Mouse (Mus musculus) megakaryocyte, embryonic 14.5 days (primary cell): ENCODE measurements around the gene Bglap3. TPM values are rescaled to one million over a fixed set of nuclear protein-coding genes. Genes with fewer than 3 reads are reported as not detected.
"Not testable (repeated sequence)": the region's sequence is repeated elsewhere in the genome, so short reads cannot be mapped to it uniquely, and the experiment has no call there.

Source experiments
- H3K27me3 ChIP-seq: replicated peaks from 2 replicates; pipeline ENCODE3; 2012; ENCODE audit warnings: inconsistent platforms
- H3K36me3 ChIP-seq: replicated peaks from 2 replicates; pipeline ENCODE3; 2012; ENCODE audit warnings: low read length, inconsistent platforms, mixed read lengths
- H3K4me1 ChIP-seq: 2 replicates; pipeline ENCODE4 v1.6.1; 2012; ENCODE audit warnings: inconsistent platforms
- H3K4me3 ChIP-seq: replicated peaks from 2 replicates; pipeline ENCODE3; 2012; ENCODE audit warnings: moderate library complexity, mild to moderate bottlenecking, inconsistent platforms
- H3K9me3 ChIP-seq: 2 replicates; pipeline ENCODE4 v1.6.1; 2012; ENCODE audit warnings: inconsistent platforms
- FLI1 ChIP-seq: IDR thresholded peaks from 2 replicates; pipeline ENCODE4 v1.6.1; 2012; ENCODE audit warnings: low read length, inconsistent platforms, mixed read lengths
- GATA1 ChIP-seq: IDR thresholded peaks from 3 replicates; pipeline ENCODE4 v1.6.1; 2012; ENCODE audit warnings: mixed read lengths, low read length, inconsistent platforms, borderline replicate concordance
- polyA plus RNA-seq: library from polyadenylated mRNA; stranded (reverse); fragments of >175 nt; gene quantifications from 2 replicates; pipeline ENCODE4 v1.2.3, GENCODE M21; 2012; ENCODE audit warnings: low replicate concordance; ENCODE audit not compliant: insufficient read depth

Gene Bglap3
- not detected in 2 replicates for polyA plus RNA-seq

DNA sequence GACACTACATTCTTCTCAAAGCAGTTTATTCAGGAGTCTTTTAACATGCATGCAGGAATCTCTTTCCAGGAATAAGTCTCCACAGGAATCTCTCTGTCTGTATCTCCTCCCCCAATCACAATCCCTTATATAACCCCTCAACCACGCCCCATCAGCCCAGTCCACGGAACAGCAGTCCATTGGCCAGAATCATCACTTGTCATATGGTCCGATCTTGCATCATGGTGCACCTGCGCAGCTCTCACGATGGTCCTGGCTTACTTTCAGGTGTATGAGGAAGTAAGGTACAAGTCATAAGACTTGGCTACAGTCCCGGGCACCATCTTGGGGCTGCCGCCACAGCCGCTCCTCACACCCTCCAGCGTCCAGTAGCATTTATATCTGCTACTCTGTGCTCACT lies at the start of gene Bglap3:
Gene Bglap3 (minus strand): TSS at position 101 of the 400 bp plus-strand sequence.
- H3K36me3 ChIP-seq, H3K4me3 ChIP-seq: not testable (repeated sequence)
- peaks cover 17% of the 10 kb centered on the region for H3K4me1 ChIP-seq
- H3K9me3 ChIP-seq = peaks cover 48% of the 10 kb centered on the region
- peaks cover 28% of the 10 kb centered on the region for H3K27me3 ChIP-seq

DNA sequence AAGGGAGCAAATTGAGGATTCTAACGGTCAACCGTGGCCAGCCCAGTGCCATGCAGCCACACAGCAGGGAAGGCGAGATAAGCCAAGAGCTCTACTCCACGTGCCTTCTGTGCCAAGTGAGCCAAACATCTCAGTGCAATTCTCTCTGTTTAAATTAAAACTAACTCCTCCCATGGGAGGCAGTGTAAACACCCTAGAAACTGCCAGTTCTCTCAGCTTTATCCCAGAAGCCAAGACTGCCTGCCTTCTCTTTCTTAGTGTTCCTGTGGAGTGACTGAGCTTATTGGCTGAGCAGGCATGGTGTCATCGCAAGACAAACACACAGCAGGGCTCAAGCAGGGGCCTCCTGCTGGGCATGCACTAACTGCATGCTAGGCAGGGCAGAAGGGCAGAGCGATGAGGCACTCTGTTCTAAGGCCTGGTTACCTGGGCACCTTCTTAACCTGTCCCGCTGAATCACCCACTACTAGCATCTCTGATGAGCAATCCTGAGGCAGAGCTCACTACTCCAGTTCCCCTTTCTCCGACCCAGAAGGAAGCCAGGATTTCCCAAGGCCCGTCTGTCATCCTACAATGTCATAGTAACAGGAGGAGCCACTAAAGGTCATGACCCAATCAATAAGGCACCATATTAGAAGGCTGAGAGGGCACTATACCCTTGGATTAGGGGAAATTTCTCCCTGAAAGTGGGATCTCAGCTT lies 49.6 kb upstream of the Bglap3 start:
- TF ChIP-seq GATA1 (no peak), FLI1 (no peak)
- H3K9me3 ChIP-seq = no peaks in the 10 kb centered on the region
- no peaks in the 10 kb centered on the region for H3K27me3 ChIP-seq
- H3K36me3 ChIP-seq = peaks cover 45% of the 10 kb centered on the region
- peak overlapping the region; percentile 86 for H3K4me3 ChIP-seq
- peaks cover 79% of the 10 kb centered on the region for H3K4me1 ChIP-seq

DNA sequence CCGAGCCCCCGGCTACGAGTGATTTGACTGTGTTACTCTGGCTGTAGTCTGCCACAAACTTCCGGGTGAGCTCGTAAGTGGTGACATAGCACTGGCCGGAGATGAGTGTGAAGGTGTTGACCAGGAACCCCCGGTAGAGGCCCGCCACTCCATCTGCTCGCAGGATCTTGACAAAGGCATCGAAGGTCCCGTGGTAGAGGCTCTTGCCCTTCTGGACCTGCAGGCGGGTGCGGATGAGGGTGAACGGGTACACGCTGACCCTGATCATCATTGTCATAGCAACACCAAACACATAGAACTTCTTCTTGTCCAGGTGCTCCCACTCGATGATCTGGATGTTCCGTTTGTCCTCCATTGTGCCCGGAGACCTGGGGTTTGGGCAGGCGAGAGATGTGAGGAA lies 48.2 kb upstream of the Bglap3 start:
- H3K9me3 ChIP-seq = no peaks in the 10 kb centered on the region
- peaks cover 59% of the 10 kb centered on the region for H3K36me3 ChIP-seq
- H3K4me3 ChIP-seq = peak overlapping the region; percentile 6
- no peak for TF ChIP-seq GATA1
- TF ChIP-seq FLI1 = no peak
- peaks cover 87% of the 10 kb centered on the region for H3K4me1 ChIP-seq
- H3K27me3 ChIP-seq = no peaks in the 10 kb centered on the region

DNA sequence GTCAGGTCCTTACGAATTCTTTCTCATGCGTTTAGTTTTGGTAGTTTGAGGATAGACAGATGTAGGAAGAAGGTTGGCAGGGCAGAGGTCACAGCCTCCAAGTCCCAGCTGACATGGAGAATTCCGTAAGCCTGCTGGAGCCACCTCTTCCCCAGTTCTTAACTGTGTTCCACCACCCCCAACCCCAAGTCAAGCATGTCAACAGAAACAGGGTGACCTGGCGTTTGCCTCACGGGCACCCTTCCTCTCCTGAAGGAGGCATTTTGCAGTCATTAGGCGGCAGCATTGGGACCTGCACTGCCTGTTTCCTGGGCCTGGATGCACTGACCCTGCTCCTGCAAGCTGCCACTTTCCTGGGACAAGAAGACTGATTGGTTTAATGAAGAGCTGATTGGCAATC lies 45.5 kb upstream of the Bglap3 start:
- TF ChIP-seq GATA1 = no peak
- no peak for TF ChIP-seq FLI1

DNA sequence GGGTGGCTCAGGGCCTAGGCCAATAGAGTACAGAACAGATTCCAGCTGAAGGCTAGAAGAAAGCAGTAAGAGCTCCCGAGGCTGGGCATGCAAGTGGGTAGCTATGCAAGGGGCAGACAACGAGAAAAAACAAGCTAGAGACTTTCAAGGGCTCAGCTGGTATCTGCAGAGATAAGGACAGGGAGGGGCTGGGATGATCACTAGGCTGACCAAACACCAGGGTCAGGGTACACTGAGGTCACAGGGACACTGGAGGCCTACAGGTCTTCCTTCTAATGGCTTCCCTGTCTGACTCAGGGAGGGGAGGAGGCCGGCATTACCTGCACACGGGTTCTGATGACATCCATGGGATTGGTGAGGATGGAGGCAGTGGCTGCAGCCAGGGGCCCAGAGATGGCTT lies 43.1 kb upstream of the Bglap3 start:
- TF ChIP-seq GATA1 = no peak
- no peak for TF ChIP-seq FLI1
- no peaks in the 10 kb centered on the region for H3K9me3 ChIP-seq
- H3K27me3 ChIP-seq = no peaks in the 10 kb centered on the region
- H3K4me3 ChIP-seq = no peak overlapping the region
- H3K36me3 ChIP-seq = peaks cover 99% of the 10 kb centered on the region
- H3K4me1 ChIP-seq = peaks cover 82% of the 10 kb centered on the region

More for the DNA sequence above, 45.5 kb upstream of the Bglap3 start:
- Histone ChIP-seq H3K9me3 (no peaks in the 10 kb centered on the region), H3K27me3 (no peaks in the 10 kb centered on the region), H3K4me1 (peaks cover 87% of the 10 kb centered on the region), H3K36me3 (peaks cover 87% of the 10 kb centered on the region), H3K4me3 (peak overlapping the region; percentile 31)

DNA sequence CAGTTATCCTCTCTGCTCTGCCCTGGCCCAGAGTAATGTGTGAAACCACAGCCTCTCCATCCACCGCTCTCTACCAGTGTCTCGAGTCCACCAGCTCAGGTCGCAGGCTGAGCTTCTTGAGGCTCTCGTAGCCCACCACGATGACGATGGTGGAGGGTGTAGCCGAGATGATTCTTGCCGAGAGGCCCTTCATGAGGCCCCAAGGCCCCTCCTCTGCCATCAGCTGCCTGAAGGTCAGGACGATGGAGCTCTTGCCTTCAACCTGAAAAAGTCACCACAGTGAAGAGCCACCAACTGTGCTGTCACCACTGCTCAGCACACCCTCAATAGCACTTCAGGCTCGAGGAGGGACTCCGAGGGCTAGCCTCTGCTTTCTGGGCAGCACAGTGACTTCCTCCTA lies 40.1 kb upstream of the Bglap3 start:
- no peak overlapping the region for H3K4me3 ChIP-seq
- TF ChIP-seq FLI1 (no peak), GATA1 (no peak)
- H3K9me3 ChIP-seq = no peaks in the 10 kb centered on the region
- peaks cover 79% of the 10 kb centered on the region for H3K4me1 ChIP-seq
- no peaks in the 10 kb centered on the region for H3K27me3 ChIP-seq
- H3K36me3 ChIP-seq = peaks cover 68% of the 10 kb centered on the region

DNA sequence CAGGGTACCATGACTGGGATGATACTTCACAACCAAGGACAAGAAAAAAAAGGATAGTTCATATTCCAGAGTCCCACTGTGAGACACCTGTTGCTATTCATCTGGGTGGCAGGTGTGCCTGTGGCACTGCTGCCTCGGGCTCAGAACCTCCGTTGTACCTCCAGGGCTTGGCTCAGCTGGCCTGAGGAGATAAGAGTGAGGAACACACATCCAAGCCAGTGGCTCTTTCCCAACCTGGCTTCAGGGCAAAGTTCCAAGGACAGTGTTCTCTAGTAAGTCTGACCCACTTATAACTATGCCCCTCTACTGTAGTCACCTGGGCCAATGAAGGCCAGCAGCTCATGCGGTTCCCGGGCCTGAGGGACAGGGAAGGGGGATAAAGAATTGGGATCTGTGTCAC lies 39.1 kb upstream of the Bglap3 start:
- Histone ChIP-seq H3K9me3 (no peaks in the 10 kb centered on the region), H3K27me3 (no peaks in the 10 kb centered on the region), H3K4me1 (peaks cover 79% of the 10 kb centered on the region), H3K4me3 (no peak overlapping the region), H3K36me3 (peaks cover 59% of the 10 kb centered on the region)
- TF ChIP-seq GATA1 = no peak
- TF ChIP-seq FLI1 = no peak

DNA sequence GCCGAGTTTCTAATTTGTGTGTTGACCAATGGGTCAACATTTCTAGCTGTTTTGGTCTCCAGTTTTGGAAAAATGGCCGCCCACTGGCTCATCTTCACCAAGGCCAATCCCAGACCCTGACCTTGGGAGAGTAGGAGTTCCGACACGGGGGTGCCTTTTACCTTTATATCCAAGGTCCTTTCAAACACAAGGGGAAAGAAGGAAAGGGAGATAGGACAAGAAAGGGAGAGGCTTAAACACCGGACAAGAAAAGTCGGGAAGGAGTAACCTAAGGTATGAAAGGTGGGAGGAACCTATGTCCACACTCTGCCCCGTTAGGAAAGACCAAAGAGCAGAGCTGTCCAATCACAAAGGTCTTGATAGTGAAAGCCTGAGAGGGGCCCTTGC lies 38.1 kb upstream of the Bglap3 start:
- H3K4me3 ChIP-seq = peak overlapping the region; percentile 92
- peaks cover 48% of the 10 kb centered on the region for H3K36me3 ChIP-seq

DNA sequence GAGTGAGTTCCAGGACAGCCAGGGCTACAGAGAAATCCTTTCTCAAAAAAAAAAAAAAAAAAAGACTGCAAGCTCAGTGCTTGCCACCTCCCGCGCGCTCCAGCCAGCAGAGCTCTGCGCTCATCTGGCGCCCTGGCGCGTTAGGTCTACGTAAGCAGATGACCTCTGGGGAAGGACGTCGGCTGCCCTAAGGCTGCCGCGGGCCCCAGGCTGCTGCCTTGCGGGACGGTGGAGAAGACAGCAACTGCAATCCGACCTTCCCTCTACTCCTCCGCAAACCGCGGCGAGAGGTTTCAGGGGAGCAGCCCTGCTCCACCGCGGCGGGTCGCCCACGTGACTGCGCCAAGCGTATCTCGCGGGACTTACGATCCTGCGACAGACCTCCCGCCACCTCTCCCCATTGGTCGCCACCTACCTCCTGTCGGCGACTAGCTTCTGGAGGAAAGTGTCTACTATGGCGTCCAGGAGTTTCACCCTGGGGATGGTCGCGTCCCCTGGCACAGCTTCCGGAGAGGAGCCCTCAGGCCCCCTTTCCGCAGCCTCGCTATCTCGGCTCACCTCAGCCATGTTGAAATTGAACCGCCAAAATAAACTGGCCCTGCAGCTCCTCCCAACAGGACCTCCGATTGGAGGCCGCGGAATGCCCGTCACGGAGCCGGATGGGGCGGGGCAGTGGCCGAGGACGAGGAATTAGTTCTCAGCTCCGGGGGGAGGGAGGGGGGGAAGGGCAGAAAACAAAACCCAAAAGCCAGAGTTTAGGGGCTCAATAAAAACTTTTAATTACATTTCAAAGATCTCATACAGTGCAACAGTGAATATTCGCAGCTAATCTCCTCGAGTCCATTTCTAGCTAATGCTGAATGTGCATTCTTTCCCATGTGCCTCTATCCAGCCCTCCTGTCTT lies 37.5 kb upstream of the Bglap3 start, which contains the start of gene Pmf1:
Gene Pmf1 (minus strand): TSS at position 591 of the 904 bp plus-strand sequence.
- peaks cover 69% of the 10 kb centered on the region for H3K4me1 ChIP-seq
- H3K4me3 ChIP-seq = peak within 1 kb of the TSS; percentile 92
- no peaks in the 10 kb centered on the region for H3K27me3 ChIP-seq
- TF ChIP-seq GATA1 = no peak
- peak; percentile 23; the same call in 1 of the 2 replicates for TF ChIP-seq FLI1
- no peaks in the 10 kb centered on the region for H3K9me3 ChIP-seq
- H3K36me3 ChIP-seq = peaks cover 42% of the 10 kb centered on the region

More for the DNA sequence above, 38.1 kb upstream of the Bglap3 start:
- TF ChIP-seq FLI1 (no peak), GATA1 (no peak)
- no peaks in the 10 kb centered on the region for H3K9me3 ChIP-seq
- H3K27me3 ChIP-seq = no peaks in the 10 kb centered on the region
- peaks cover 75% of the 10 kb centered on the region for H3K4me1 ChIP-seq

DNA sequence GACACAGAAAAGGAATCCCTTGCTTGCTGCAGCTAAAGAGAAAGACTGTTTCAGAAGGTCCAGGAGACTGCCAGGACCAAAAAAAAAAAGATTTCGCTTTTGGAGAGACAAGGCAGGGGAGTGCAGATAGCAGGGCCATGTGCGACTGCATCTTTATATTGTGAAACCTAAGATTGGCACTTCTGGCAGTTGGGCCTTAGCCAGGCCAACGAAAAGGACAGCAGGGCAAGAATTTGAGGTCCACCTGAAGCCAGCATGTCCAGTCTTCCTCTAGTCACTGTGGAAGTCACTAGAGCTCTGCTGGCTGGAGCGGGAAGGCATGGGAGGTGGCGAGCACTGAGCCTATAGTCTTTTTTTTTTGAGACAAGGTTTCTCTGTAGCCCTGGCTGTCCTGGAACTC lies 36.4 kb upstream of the Bglap3 start:
- no peaks in the 10 kb centered on the region for H3K27me3 ChIP-seq
- H3K36me3 ChIP-seq = peaks cover 33% of the 10 kb centered on the region
- H3K9me3 ChIP-seq = no peaks in the 10 kb centered on the region
- no peak for TF ChIP-seq FLI1
- TF ChIP-seq GATA1 = no peak
- H3K4me1 ChIP-seq = peaks cover 66% of the 10 kb centered on the region
- H3K4me3 ChIP-seq = peak overlapping the region; percentile 85
